Mouse (Mus musculus): ENCODE results near the gene Gm10720. TPM values are rescaled to one million over a fixed set of nuclear protein-coding genes. Genes with fewer than 3 reads are reported as not detected.
"Not testable (repeated sequence)": the region's sequence is repeated elsewhere in the genome, so short reads cannot be mapped to it uniquely, and the experiment has no call there.

Gm10720 gene
- total and polyA plus RNA-seq, 2 experiments from 2014 or later = not detected

DNA sequence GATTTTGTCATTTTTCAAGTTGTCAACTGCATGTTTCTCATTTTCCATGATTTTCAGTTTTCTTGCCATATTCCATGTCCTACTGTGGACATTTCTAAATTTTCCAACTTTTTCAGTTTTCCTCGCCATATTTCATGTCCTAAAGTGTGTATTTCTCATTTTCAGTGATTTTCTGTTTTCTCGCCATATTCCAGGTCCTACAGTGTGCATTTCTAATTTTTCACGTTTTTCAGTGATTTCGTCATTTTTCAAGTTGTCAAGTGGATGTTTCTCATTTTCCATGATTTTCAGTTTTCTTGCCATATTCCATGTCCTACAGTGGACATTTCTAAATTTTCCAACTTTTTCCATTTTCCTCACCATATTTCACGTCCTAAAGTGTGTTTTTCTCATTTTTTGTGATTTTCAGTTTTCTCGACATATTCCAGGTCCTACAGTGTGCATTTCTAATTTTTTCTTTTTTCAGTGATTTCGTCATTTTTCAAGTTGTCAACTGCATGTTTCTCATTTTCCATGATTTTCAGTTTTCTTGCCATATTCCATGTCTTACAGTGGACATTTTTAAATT is 3.3 kb upstream of the Gm10720 start:
- WGBS = 96% methylated on average over 2 of the region's 7 CpGs
- H3K36me3 ChIP-seq (ENCODE audit: insufficient read depth, low read length); ATAC-seq: not testable (repeated sequence)

GRCm38 (mm10) chr9:3012733-3013279 is 2.6 kb upstream of the Gm10720 start, which contains the start of gene Gm10721:
TSS of gene Gm10721 (plus strand) at chr9:3013140.
- H3K4me3 ChIP-seq (ENCODE audit: low read length); H3K27me3 ChIP-seq (ENCODE audit: insufficient read depth, low read length); DNase-seq (ENCODE audit: low spot score); H3K36me3 ChIP-seq (ENCODE audit: insufficient read depth, low read length); H3K27ac ChIP-seq; H3K9ac ChIP-seq (replicated peaks; ENCODE audit: low read length); H3K9me3 ChIP-seq (ENCODE audit: low read length); H3K4me1 ChIP-seq (ENCODE audit: insufficient read depth, low read length); H3K4me2 ChIP-seq (ENCODE audit: low read depth, low read length): not testable (repeated sequence)
- WGBS = no CpG with 5 or more reads among the region's 11 CpGs
- peak; percentile 68 for ATAC-seq

More for the DNA sequence above, 3.3 kb upstream of the Gm10720 start:
- not testable (repeated sequence) for H3K9ac ChIP-seq (replicated peaks; ENCODE audit: low read length); H3K4me2 ChIP-seq (ENCODE audit: low read depth, low read length); H3K4me1 ChIP-seq (ENCODE audit: insufficient read depth, low read length); H3K27me3 ChIP-seq (ENCODE audit: insufficient read depth, low read length); H3K9me3 ChIP-seq (ENCODE audit: low read length); H3K4me3 ChIP-seq (ENCODE audit: low read length); DNase-seq (ENCODE audit: low spot score); H3K27ac ChIP-seq

GRCm38 (mm10) chr9:3015896-3016295 is 442 bp downstream of the Gm10720 start:
- 71% methylated on average over 4 of the region's 6 CpGs for WGBS
- ATAC-seq; H3K9ac ChIP-seq (replicated peaks; ENCODE audit: low read length): not testable (repeated sequence)

GRCm38 (mm10) chr9:3017108-3017507 is 1.7 kb downstream of the Gm10720 start, which contains the start of gene Gm10719:
TSS of gene Gm10719 (plus strand) at chr9:3017408.
- not testable (repeated sequence) for H3K9me3 ChIP-seq (ENCODE audit: low read length); H3K36me3 ChIP-seq (ENCODE audit: insufficient read depth, low read length); H3K4me3 ChIP-seq (ENCODE audit: low read length); DNase-seq (ENCODE audit: low spot score); H3K4me1 ChIP-seq (ENCODE audit: insufficient read depth, low read length); ATAC-seq; H3K27me3 ChIP-seq (ENCODE audit: insufficient read depth, low read length); H3K4me2 ChIP-seq (ENCODE audit: low read depth, low read length); H3K27ac ChIP-seq; H3K9ac ChIP-seq (replicated peaks; ENCODE audit: low read length)
- WGBS = 60% methylated on average over 1 of the region's 9 CpGs

More at GRCm38 (mm10) chr9:3015896-3016295, 442 bp downstream of the Gm10720 start:
- not testable (repeated sequence) for DNase-seq (ENCODE audit: low spot score); H3K27me3 ChIP-seq (ENCODE audit: insufficient read depth, low read length); H3K9me3 ChIP-seq (ENCODE audit: low read length); H3K36me3 ChIP-seq (ENCODE audit: insufficient read depth, low read length); H3K4me3 ChIP-seq (ENCODE audit: low read length); H3K4me1 ChIP-seq (ENCODE audit: insufficient read depth, low read length); H3K4me2 ChIP-seq (ENCODE audit: low read depth, low read length); H3K27ac ChIP-seq

- not testable (repeated sequence) for H3K4me3 ChIP-seq (ENCODE audit: low read length); H3K9me3 ChIP-seq (ENCODE audit: low read length); H3K27ac ChIP-seq; H3K36me3 ChIP-seq (ENCODE audit: insufficient read depth, low read length); H3K9ac ChIP-seq (replicated peaks; ENCODE audit: low read length); ATAC-seq; H3K27me3 ChIP-seq (ENCODE audit: insufficient read depth, low read length); H3K4me1 ChIP-seq (ENCODE audit: insufficient read depth, low read length); DNase-seq (ENCODE audit: low spot score); H3K4me2 ChIP-seq (ENCODE audit: low read depth, low read length)
- 70% methylated on average over 9 of the region's 9 CpGs for WGBS
These were observed 3.5 kb downstream of the Gm10720 start for GRCm38 (mm10) chr9:3018944-3019343.

DNA sequence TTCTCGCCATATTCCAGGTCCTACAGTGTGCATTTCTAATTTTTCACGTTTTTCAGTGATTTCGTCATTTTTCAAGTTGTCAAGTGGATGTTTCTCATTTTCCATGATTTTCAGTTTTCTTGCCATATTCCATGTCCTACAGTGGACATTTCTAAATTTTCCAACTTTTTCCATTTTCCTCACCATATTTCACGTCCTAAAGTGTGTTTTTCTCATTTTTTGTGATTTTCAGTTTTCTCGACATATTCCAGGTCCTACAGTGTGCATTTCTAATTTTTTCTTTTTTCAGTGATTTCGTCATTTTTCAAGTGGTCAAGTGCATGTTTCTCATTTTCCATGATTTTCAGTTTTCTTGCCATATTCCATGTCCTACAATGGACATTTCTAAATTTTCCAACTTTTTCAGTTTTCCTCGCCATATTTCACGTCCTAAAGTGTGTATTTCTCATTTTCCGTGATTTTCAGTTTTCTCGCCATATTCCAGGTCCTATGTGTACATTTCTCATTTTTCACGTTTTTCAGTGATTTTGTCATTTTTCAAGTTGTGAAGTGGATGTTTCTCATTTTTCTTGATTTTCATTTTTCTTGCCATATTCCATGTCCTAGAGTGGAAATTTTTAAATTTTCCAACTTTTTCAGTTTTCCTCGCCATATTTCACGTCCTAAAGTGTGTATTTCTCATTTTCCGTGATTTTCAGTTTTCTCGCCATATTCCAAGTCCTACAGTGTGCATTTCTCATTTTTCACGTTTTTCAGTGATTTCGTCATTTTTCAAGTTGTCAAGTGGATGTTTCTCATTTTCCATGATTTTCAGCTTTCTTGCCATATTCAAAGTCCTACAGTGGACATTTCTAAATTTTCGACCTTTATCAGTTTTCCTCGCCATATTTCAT is 4.6 kb downstream of the Gm10720 start:
- 76% methylated on average over 11 of the region's 19 CpGs for WGBS
- not testable (repeated sequence) for H3K4me1 ChIP-seq (ENCODE audit: insufficient read depth, low read length); H3K27me3 ChIP-seq (ENCODE audit: insufficient read depth, low read length)

DNA sequence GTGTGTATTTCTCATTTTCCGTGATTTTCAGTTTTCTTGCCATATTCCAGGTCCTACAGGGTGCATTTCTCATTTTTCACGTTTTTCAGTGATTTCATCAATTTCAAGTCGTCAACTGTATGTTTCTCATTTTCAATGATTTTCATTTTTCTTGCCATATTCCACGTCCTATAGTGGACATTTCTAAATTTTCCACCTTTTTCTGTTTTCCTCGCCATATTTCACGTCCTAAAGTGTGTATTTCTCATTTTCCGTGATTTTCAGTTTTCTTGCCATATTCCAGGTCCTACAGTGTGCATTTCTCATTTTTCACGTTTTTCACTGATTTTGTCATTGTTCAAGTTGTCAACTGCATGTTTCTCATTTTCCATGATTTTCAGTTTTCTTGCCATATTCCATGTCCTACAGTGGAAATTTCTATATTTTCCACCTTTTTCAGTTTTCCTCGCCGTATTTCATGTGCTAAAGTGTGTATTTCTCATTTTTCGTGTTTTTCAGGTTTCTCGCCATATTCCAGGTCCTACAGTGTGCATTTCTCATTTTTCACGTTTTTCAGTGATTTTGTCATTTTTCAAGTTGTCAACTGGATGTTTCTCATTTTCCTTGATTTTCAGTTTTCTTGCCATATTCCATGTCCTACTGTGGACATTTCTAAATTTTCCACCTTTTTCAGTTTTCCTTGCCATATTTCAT is 7.0 kb downstream of the Gm10720 start:
- not testable (repeated sequence) for H3K4me2 ChIP-seq (ENCODE audit: low read depth, low read length); ATAC-seq; H3K9ac ChIP-seq (replicated peaks; ENCODE audit: low read length); H3K27ac ChIP-seq; H3K4me1 ChIP-seq (ENCODE audit: insufficient read depth, low read length); H3K36me3 ChIP-seq (ENCODE audit: insufficient read depth, low read length); H3K27me3 ChIP-seq (ENCODE audit: insufficient read depth, low read length); H3K9me3 ChIP-seq (ENCODE audit: low read length); H3K4me3 ChIP-seq (ENCODE audit: low read length)
- 74% methylated on average over 9 of the region's 13 CpGs for WGBS
- peak; percentile 10 for DNase-seq (ENCODE audit: low spot score)

More for the DNA sequence above, 4.6 kb downstream of the Gm10720 start:
- H3K27ac ChIP-seq; H3K4me2 ChIP-seq (ENCODE audit: low read depth, low read length); H3K4me3 ChIP-seq (ENCODE audit: low read length); H3K9ac ChIP-seq (replicated peaks; ENCODE audit: low read length); H3K36me3 ChIP-seq (ENCODE audit: insufficient read depth, low read length); H3K9me3 ChIP-seq (ENCODE audit: low read length); DNase-seq (ENCODE audit: low spot score): not testable (repeated sequence)
- peak; percentile 72 for ATAC-seq

DNA sequence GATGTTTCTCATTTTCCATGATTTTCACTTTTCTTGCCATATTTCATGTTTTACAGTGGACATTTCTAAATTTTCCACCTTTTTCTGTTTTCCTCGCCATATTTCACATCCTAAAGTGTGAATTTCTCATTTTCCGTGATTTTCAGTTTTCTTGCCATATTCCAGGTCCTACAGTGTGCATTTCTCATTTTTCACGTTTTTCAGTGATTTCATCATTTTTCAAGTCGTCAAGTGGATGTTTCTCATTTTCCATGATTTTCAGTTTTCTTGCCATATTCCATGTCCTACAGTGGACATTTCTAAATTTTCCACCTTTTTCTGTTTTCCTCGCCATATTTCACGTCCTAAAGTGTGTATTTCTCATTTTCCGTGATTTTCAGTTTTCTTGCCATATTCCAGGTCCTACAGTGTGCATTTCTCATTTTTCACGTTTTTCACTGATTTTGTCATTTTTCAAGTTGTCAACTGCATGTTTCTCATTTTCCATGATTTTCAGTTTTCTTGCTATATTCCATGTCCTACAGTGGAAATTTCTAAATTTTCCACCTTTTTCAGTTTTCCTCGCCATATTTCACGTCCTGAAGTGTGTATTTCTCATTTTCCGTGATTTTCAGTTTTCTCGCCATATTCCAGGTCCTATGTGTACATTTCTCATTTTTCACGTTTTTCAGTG is 8.0 kb downstream of the Gm10720 start, which contains the start of gene Gm10718:
Gene Gm10718 (plus strand): TSS at position 236 of the 673 bp plus-strand sequence.
- 74% methylated on average over 9 of the region's 13 CpGs for WGBS
- not testable (repeated sequence) for H3K36me3 ChIP-seq (ENCODE audit: insufficient read depth, low read length); H3K9me3 ChIP-seq (ENCODE audit: low read length); ATAC-seq; H3K4me2 ChIP-seq (ENCODE audit: low read depth, low read length); H3K4me3 ChIP-seq (ENCODE audit: low read length); DNase-seq (ENCODE audit: low spot score); H3K27ac ChIP-seq; H3K27me3 ChIP-seq (ENCODE audit: insufficient read depth, low read length); H3K4me1 ChIP-seq (ENCODE audit: insufficient read depth, low read length); H3K9ac ChIP-seq (replicated peaks; ENCODE audit: low read length)

- 68% methylated on average over 15 of the region's 16 CpGs for WGBS
These were observed 8.7 kb downstream of the Gm10720 start for GRCm38 (mm10) chr9:3023985-3024648.

More at GRCm38 (mm10) chr9:3023985-3024648, 8.7 kb downstream of the Gm10720 start:
- H3K27me3 ChIP-seq (ENCODE audit: insufficient read depth, low read length); DNase-seq (ENCODE audit: low spot score); H3K27ac ChIP-seq; H3K4me3 ChIP-seq (ENCODE audit: low read length); ATAC-seq; H3K4me1 ChIP-seq (ENCODE audit: insufficient read depth, low read length); H3K36me3 ChIP-seq (ENCODE audit: insufficient read depth, low read length); H3K9me3 ChIP-seq (ENCODE audit: low read length); H3K4me2 ChIP-seq (ENCODE audit: low read depth, low read length); H3K9ac ChIP-seq (replicated peaks; ENCODE audit: low read length): not testable (repeated sequence)

Data from hindbrain, postnatal 0 days (tissue).